Mouse (Mus musculus) kidney, postnatal 0 days (tissue): ENCODE data around the gene Abcc12. TPM values are rescaled to one million over a fixed set of nuclear protein-coding genes. Genes with fewer than 3 reads are reported as not detected.

ENCODE experiments used
- ATAC-seq: fragments of 200-750 bp; cut with Nextera tagmentation; replicated peaks from 2 replicates; pipeline ENCODE4 v1.8.0; 2017; ENCODE audit warnings: low read depth, moderate number of reproducible peaks, moderate TSS enrichment, moderate library complexity; ENCODE audit not compliant: low FRiP score
- DNase-seq: peaks from one replicate; pipeline ENCODE4 v3.0.0-alpha.2; 2016; ENCODE audit warnings: low spot score
- H3K27ac ChIP-seq: fragments of 300-500 bp; sonication (generic); 2 replicates; pipeline ENCODE4 v1.5.1; 2014; ENCODE audit warnings: mild to moderate bottlenecking
- H3K27me3 ChIP-seq: fragments of 300-500 bp; sonication (generic); 2 replicates; pipeline ENCODE4 v1.6.1; 2014; ENCODE audit warnings: low read length, mixed read lengths; ENCODE audit not compliant: insufficient read depth
- H3K36me3 ChIP-seq: fragments of 300-500 bp; sonication (generic); 2 replicates; pipeline ENCODE4 v1.6.1; 2014; ENCODE audit warnings: low read length, mixed read lengths; ENCODE audit not compliant: insufficient read depth
- H3K4me1 ChIP-seq: fragments of 300-500 bp; sonication (generic); replicated peaks from 2 replicates; pipeline ENCODE4 v1.6.1; 2014; ENCODE audit warnings: antibody characterized with exemption, low read length, mixed read lengths; ENCODE audit not compliant: insufficient read depth
- H3K4me2 ChIP-seq: fragments of 300-500 bp; sonication (generic); 2 replicates; pipeline ENCODE4 v1.6.1; 2014; ENCODE audit warnings: mild to moderate bottlenecking, low read length, moderate library complexity, mixed read lengths
- H3K4me3 ChIP-seq: fragments of 300-500 bp; sonication (generic); replicated peaks from 2 replicates; pipeline ENCODE4 v1.5.1; 2014; ENCODE audit warnings: low read depth, low read length
- H3K9ac ChIP-seq: fragments of 300-500 bp; sonication (generic); 2 replicates; pipeline ENCODE4 v1.6.1; 2014; ENCODE audit warnings: low read depth, low read length
- H3K9me3 ChIP-seq: fragments of 300-500 bp; sonication (generic); replicated peaks from 2 replicates; pipeline ENCODE4 v1.6.1; 2016; ENCODE audit warnings: low read length, inconsistent platforms, mixed read lengths
- CTCF ChIP-seq: IDR thresholded peaks from 2 replicates; pipeline ENCODE4 v1.5.1; 2016; ENCODE audit warnings: antibody characterized with exemption, low read depth, mild to moderate bottlenecking, moderate library complexity
- WGBS: fragments of 180-500 bp; shearing (Covaris S2); extraction: QIAGEN DNeasy Blood & Tissue Kit; methylation state at CpG from one replicate; pipeline ENCODE4 v1.1.7; 2014; 5-methylcytosine and 5-hydroxymethylcytosine counted together
- polyA plus RNA-seq: library from polyadenylated mRNA; unstranded; fragments of >200 nt; fragmentation: Nextera tagmentation; extraction: Ambion mirVana; gene quantifications from 2 replicates; pipeline ENCODE4 v1.2.1, GENCODE M21; 2015

The Abcc12 gene
- polyA plus RNA-seq, 1 experiment from 2014 or later = 0.04 TPM

DNA sequence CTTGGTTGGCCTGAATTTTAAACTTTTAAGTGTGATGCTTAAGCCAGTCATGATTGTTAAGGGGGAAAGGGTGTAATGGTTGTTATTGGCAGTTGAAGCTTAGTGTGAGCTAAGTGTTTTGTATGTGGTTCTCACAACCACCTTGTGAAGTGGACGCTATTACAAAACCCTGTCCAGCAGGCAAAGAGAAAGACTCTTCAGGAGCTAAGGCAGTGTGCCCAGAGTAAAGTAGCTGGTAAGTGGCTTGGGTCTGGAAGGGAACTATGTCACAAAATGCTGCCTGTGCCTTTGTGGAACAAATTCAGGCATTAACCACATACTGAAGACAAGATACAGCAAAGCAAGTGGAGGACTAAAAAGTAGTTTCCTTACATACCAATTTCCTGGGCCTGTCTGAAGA lies 34.5 kb downstream of the Abcc12 start:
- H3K4me3 ChIP-seq = no peak overlapping the region
- no peak overlapping the region for H3K4me2 ChIP-seq
- no peak overlapping the region for H3K9ac ChIP-seq
- no peak for TF ChIP-seq CTCF
- no peaks in the 10 kb centered on the region for H3K36me3 ChIP-seq
- DNase-seq = no peak
- 81% methylated on average over 1 of the region's 1 CpGs for WGBS
- no peaks in the 10 kb centered on the region for H3K27me3 ChIP-seq
- no peak overlapping the region for H3K27ac ChIP-seq
- H3K9me3 ChIP-seq = no peaks in the 10 kb centered on the region
- H3K4me1 ChIP-seq = no peaks in the 10 kb centered on the region
- no peak for ATAC-seq

DNA sequence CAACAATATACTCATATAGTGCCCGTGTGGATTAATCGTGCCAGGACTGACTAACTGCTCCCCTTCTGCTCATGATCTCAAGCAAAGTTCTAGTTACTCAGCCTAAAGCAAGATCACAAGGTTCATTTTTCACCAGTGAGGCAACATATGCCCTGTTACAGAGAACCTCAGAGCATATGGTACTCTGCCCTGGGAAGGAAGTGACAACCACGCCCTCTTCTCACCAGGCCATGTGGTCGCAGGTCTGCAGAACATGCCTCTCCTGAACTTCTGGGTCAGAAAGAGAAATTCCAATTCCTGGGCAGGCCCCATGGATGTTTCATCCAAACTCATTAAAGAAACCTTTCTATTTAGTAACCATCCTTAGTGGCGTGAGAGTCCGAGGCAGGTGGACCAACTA lies 39.6 kb downstream of the Abcc12 start:
- Histone ChIP-seq H3K4me3 (no peak overlapping the region), H3K36me3 (no peaks in the 10 kb centered on the region), H3K4me2 (no peak overlapping the region), H3K27ac (no peak overlapping the region), H3K4me1 (no peaks in the 10 kb centered on the region), H3K9ac (no peak overlapping the region), H3K27me3 (no peaks in the 10 kb centered on the region), H3K9me3 (no peaks in the 10 kb centered on the region)
- no peak for ATAC-seq
- 86% methylated on average over 6 of the region's 6 CpGs for WGBS
- TF ChIP-seq CTCF = no peak
- DNase-seq = no peak

GRCm38 (mm10) chr8:86540376-86540775 lies 40.1 kb downstream of the Abcc12 start:
- H3K4me1 ChIP-seq = no peaks in the 10 kb centered on the region
- H3K9ac ChIP-seq = no peak overlapping the region
- DNase-seq (no peak), ATAC-seq (no peak)
- H3K36me3 ChIP-seq = no peaks in the 10 kb centered on the region
- no peaks in the 10 kb centered on the region for H3K27me3 ChIP-seq
- H3K9me3 ChIP-seq = no peaks in the 10 kb centered on the region
- no peak overlapping the region for H3K4me2 ChIP-seq
- no peak for TF ChIP-seq CTCF
- no peak overlapping the region for H3K27ac ChIP-seq
- H3K4me3 ChIP-seq = no peak overlapping the region
- 96% methylated on average over 2 of the region's 2 CpGs for WGBS

- Histone ChIP-seq H3K27ac (no peak overlapping the region), H3K4me3 (no peak overlapping the region), H3K27me3 (no peaks in the 10 kb centered on the region), H3K4me1 (no peaks in the 10 kb centered on the region), H3K9ac (no peak overlapping the region), H3K9me3 (no peaks in the 10 kb centered on the region), H3K36me3 (no peaks in the 10 kb centered on the region), H3K4me2 (no peak overlapping the region)
- TF ChIP-seq CTCF = no peak
- WGBS = 59% methylated on average over 3 of the region's 3 CpGs
- ATAC-seq (no peak), DNase-seq (no peak)
Measured at GRCm38 (mm10) chr8:86536663-86536987, 43.9 kb downstream of the Abcc12 start.

GRCm38 (mm10) chr8:86535791-86536662 lies 44.5 kb downstream of the Abcc12 start:
- peak overlapping the region; percentile 30; the same call in 1 of the 2 replicates for H3K4me2 ChIP-seq
- peak; percentile 94 for DNase-seq
- H3K4me1 ChIP-seq = no peaks in the 10 kb centered on the region
- peak; percentile 65; the same call in 1 of the 2 replicates for ATAC-seq
- 49% methylated on average over 11 of the region's 11 CpGs for WGBS
- TF ChIP-seq CTCF = peak; percentile 84
- no peak overlapping the region for H3K4me3 ChIP-seq
- H3K27me3 ChIP-seq = no peaks in the 10 kb centered on the region
- no peaks in the 10 kb centered on the region for H3K36me3 ChIP-seq
- H3K27ac ChIP-seq = no peak overlapping the region
- no peaks in the 10 kb centered on the region for H3K9me3 ChIP-seq
- H3K9ac ChIP-seq = no peak overlapping the region

DNA sequence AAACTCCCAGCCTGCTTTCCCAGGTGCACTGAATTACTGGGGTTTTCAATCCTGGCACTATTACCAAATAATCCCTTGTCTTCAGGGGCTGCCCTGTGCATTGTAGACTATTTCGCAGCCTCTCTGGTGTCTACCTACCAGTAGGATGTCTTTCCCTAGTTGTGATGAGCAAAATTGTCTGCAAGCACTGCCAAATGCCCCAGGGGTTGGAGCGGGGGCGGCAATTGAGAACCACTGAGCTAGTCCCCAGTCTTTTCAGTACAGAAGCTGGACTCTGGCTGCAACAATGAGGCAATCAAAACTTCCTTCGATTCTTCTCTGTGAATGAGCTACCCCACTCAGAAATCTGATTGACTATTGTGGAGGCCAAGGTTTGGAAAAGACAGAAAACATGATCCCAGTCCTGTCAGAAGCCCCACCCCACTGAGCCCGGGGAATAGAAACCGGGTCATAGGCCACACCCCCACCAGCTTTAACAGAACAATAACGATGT lies 45.4 kb downstream of the Abcc12 start:
- no peaks in the 10 kb centered on the region for H3K4me1 ChIP-seq
- no peaks in the 10 kb centered on the region for H3K36me3 ChIP-seq
- no peaks in the 10 kb centered on the region for H3K9me3 ChIP-seq
- WGBS = 65% methylated on average over 7 of the region's 7 CpGs
- DNase-seq = no peak
- no peak overlapping the region for H3K4me3 ChIP-seq
- H3K27me3 ChIP-seq = no peaks in the 10 kb centered on the region
- H3K27ac ChIP-seq = no peak overlapping the region
- H3K9ac ChIP-seq = no peak overlapping the region
- H3K4me2 ChIP-seq = no peak overlapping the region
- TF ChIP-seq CTCF = no peak
- no peak for ATAC-seq
